Mouse (Mus musculus): ENCODE measurements at regions not wholly inside any gene's neighbourhood (a gene's known extent, or its start where the extent isn't known, plus 50 kb on each side); places are given as distances from the start of the nearest gene placed in this dataset.

DNA sequence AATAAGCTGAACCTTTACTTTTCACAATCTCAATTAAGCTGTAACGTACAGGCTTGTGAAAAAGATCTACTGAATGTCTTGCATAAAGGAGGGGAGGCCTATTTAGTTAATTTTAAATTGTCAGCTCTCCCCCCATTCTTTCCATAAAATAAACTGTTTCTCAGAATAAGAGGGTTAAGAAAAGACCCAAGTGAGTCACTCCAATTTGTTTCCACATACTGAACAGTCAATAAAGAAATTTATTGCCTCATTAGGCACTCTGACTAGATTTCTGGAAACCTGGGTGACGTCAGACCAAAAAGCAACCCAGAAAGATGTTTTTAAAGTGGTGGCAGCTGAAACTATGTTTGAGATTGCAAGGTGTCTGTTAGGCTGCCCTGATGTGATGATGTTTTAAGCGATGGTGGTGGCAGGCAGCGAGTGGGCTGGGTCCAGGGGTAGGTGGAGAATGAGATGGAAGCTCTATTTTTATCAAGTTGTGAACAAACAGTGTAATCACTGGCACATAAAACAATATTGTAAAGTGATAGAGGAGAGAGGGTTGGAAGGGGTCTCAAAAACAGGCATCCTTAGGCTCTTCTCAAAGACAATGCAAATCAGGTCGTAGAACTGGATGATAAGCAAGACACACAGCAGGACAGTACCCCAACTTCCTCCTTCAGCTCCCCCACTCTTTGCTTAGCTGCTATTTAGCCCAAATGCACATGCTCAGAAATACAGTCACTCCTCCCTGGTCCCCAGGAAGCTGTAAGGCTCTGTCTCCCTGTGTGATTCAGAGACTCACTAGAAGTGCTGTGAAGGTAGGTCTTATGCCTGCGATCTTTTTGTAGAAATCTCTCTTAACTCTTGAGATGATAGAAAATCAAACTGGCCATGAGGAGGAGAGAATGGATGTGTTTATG, 288.0 kb downstream of the Usp25 start:
- DNase-seq: no peak

DNA sequence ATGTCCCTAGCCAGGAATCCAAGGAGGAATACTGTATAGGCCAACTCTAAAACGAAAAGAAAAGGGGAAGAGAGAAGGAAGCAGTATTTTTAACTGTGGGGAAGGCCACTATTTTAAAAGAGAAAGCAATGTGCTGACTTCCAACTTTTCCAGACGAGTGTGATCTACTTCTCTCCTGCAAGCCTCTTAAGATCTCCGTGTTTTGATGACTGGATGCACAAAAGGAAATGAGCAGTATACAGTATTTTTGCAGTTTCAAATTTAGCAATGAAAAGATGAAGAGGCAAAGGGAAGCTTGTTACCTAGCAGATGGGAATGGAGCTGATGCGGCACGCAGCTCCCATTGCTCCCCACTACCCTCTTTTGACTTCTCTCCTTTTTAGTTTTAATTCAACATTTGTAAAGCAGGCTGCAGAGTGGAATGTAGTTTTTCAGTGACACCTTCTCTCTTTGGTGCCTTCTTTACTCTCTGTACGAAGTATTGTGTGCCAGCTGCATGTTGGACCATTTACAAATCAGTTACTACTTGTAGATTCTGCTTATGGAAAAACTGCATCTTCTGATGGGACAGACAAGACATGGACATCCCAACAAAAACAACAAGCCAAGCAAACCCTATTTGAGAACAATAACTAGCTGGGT, 287.2 kb downstream of the Usp25 start:
- DNase-seq: no peak

DNA sequence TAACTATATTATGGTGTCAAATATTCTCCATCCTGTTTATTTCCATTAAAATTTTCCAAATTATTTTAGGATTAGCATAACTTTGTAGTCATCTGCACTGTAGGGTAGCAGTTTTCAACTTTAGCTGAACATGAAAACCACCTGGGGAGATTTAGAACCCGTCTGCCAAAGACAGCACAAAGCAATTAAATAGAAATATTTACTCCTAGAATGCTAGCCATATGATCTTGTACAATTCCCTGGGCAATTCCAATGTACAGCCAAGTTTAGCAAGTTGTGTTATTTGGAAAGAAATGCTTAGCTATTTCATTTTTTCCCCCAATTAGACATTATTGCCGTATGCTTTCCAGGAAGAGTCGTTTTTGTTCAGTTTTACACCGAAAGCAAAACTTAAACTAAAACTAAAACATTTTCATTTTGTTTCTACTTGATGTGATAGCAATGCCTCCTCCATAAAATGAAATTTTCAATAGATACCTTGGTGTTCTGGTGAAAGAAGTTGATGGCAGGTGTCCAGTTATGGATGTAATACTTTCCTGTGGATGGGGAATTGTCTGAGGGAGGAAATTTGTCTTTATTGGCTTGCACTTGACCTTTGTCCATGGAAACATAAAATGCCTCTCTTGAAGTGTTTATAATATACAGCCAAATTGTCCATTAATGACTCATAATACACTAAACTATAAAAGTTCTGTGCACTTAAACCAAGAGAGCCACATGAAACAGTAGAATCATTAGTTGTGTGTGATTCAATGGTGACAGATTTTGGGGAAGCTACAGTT, 282.3 kb downstream of the Usp25 start:
- DNase-seq: no peak

DNA sequence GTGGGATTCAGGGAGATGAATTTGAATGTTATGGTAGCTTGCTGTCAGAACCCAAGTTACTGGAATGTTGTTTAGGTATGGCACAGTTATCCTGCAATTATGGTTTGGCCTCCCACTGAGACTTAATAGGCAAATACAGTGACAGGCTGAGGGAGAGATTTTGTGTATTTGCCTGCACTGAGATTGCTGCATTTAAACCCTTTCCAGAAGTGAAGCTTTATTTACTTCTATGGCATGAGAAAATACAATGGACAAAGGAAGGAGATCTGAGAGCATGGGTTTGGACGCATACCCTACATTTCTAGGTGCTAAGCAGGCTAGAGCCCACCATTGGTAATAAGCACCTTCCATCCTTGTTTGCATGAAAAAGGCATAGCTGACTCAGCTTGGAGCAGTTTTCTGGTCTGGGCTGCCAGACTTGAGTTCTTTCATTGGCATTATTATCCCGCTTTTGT, 278.8 kb downstream of the Usp25 start:
- no peak for DNase-seq

DNA sequence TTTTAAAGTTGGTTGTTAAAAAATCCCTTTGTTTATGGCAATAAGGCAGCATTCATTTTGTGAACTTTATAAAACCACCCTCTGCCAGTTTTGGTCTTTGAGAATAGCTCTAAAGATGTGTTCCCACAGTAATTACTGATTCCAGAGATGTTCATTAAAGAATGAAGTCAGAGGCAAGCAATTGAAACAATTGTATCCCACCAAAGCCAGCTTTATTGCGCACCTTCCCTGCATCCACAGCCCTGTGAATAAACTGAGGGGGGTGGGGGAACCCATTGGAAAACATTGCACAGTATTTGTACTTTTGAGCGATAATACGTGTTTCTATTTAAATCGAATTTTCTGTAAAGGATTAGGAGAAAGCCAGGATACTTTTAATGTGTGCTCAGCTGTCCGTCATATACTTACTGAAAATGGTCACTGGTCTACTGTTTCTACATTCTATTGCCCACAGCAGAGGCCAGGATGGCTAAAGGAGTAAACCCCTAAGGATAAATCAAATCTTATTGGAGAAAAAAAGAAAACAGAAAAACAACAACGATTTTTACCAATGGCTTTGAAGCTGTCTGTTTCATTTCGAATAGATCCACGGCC, 278.3 kb downstream of the Usp25 start:
- no peak for DNase-seq

DNA sequence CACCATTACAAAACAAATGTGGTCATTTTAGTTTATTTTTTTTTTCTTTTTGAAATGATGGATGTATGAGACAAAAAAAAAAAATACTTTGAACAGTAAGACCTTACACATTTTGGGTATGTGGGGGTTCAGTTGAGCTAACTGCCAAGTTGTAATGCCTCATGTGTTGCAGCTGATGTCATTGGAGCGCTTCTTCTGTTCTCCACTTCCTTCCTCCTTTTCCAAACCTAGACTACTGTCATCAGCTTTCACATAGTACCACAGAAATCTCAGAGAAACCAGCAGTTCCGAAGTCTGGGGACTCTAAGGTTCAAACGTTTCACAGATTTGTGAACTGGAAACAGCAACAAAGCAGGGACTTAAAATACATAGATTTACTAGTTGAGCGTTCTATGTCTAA, 270.7 kb downstream of the Usp25 start:
- DNase-seq: no peak

DNA sequence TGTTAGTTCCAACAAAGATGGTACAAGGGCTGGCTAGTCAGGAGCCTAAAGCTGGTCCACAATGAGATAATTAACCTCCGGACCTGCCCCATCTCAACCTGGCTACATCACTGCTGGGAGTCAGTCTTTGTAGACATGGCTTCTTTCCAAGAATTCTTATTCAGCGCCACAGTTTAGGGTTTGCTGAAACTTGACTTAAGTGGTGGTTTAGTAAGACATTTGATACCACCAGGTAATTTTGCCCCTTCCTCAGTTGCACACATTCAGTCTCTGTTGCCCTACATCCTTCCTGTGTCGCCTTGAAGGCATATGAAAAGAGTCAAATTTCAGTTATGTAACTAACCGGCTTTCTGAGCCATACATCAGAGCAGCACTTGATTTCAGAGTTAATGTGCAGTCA, 266.4 kb downstream of the Usp25 start:
- no peak for DNase-seq

DNA sequence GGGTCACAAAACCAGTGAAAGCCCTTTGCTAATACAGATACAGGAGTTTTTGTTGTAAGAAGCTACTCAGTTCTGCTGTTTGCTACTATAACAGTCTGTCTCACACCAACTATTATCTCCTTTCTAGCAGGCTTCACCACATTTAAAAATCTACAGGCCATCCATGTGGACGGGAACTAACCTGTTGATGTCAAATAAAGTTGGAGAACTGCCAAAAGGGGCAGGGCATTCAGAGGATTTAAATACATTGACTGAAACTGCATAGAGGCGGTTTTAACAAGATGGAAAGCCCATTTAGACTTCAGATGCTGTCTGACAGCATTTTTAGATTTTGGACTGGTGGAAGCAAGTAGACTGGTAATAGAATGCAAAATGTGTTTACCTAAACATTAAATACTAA, 266.0 kb downstream of the Usp25 start:
- DNase-seq: no peak

DNA sequence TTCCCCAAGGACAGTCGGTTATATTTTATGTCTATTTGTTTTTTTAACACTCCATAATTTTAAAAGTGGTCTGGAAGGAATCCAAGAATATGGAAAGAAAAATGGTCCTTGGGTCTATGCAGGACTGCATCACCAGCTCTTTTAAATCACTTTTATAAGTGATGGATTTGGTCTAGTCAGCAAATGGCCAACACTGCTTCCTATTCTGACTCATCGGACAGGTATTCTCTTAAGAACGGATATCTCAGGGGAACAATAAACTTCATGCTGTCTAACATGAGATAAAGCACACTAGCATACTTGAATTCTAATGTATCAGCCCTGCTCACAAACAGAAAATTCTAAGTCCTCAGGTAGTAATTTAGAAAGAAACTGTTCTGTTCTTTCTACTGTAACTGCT, 259.8 kb downstream of the Usp25 start:
- no peak for DNase-seq

DNA sequence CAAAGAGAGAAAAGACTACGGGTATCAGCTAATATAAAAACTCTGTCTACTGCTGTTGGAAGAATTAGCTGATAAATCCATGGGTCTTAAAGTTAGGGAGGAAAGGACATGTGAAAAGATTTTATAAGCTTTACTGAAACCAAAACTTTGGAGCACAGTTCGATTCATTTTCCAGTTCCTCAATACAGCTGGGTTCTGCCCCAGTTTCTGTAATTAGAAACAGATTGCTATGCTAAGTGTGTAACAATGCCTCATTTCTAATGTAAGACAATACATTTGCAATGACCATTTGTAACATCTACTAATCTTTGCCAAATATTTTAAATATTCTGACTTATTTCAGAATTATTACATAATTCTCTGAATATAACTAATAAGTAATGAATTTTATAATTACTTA, 255.4 kb downstream of the Usp25 start:
- no peak for DNase-seq

DNA sequence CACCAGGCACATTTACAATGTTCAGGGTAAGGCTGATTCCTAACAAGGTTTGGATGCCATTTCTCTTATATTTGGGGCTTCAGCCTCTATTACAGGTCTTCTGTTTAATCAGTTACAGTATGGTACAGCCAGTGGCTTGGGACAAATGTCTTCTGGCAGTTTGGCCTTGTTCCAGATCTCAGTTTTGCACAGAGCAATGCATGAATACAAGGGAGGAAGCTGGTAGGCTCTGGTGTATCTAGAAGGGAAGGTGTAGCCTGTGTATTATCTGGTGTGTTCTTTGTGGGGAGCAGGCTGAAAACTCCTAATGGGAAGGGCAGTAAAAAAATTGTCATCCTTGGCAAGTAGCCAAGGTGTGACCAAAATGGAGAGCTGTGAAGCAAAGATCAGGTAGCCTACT, 254.2 kb downstream of the Usp25 start:
- no peak for DNase-seq

DNA sequence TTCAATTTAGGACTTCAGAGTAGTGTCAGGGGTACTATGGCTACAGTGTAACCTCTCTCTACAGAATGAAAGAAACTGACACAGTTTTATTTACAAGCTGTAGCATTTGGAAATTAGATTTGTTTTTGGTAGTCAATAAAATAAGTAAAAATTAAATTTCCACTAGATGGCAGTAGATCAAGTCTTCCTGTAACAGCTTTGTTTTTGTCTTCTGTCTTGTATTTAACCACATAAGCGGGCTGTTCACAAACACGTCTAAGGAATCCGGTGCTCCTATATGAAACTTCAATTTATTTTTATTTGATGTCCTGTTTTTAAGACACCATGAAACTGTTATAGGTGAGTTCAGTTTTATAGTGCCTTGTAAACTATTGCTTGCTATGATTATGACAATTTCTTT, 238.8 kb downstream of the Usp25 start:
- no peak for DNase-seq

DNA sequence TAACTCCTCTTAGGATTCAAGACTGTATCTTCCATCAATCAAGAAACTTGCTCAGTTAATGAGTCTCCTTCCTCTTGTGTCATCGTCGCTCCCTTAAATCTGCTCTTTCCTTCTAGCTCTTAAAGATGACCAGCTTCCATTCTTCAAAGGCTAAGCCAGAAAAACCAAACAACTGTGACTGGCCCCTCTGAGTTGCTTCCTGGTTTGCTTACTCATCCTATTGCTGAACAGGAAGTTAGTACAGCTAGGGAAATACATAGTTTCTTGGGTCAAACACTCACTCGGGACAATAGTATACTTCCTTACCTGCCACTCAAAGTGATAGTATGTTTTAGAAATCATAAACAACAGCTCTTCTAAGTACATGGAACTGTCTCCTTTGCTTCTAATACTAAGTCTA, 237.9 kb downstream of the Usp25 start:
- no peak for DNase-seq

DNA sequence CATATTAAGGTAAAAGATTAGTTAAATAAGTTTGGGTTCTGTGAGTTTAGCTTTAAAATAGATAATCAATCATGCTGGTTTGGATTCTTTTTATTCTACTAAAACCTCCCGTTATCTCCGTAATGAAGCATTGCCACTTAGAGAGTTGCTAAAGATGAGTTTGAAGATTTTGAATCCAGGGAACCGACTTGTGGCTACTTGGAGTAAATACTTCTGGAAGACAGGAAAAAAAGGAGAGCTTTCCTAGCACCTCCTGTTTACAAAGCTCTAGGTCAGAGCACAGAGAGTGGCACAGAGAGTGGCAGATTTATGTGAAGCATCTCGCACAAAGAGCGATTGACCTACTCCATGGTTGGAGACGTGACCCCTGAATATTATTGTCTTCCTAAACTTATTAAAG, 227.4 kb downstream of the Usp25 start:
- no peak for DNase-seq

DNA sequence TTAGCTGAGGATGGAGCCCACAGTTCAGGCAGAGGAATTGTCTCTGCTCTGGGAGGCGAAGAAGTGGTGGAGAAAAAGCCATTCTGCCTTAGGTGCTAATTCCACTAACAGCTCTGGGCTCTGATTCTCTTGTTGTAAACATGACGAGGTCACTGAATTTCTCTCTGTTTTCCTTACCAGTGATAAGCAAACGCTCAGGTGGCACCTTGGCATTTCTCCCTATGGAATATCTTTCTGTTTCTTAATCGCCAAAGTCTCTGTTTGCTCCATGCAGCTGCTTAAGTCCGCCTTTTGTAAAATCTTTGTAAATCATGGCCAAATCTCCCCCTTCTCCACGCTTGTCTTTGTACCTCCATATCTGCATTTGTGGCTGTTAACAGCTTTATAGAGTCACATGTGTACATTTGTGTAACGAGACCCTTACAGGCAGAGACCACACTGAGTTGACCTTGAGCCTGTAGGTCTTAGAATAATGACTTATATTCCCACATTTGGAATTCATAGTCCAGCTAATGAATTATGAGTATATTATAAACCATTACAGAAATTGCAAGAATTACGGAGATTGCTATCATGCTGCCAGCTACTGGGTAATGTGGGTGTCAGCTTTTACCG, 225.8 kb downstream of the Usp25 start:
- DNase-seq: no peak

DNA sequence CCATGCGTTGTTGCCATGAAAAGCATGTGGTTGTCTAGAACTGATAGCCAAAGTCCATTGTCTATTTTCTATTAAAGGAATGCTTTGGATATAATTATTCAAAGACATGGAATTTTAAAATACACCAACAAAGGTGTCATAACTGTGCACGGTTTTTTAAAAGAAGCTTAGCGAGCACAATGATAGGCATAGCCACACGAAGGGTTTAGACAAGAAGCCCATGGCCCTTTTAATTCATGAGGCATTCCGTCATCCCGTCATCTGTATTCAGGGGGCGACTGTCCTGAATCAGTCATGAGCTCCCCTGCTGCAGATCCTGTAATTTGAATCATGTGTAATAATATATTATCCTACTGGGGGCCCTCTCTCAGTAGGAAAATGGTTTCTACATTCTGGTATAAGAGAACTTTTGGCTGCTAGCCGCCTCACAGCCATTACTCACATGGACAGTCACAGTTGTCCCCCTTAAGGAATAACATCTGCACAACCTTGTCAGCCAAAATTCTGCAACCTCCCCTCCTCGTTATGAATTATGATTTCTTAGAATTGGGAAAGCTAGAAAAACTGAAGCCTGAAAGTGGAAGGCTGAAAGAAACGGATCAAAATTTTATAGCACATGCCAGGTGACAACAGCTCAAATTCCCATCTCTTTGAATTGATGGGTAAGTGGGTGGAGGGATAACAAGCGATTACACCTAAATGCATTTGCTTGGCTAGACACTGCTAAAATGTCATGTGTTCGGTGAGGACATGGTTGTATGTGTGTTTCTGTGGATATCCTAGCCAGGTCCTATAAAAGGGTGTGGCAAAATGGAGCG, 225.1 kb downstream of the Usp25 start:
- no peak for DNase-seq

DNA sequence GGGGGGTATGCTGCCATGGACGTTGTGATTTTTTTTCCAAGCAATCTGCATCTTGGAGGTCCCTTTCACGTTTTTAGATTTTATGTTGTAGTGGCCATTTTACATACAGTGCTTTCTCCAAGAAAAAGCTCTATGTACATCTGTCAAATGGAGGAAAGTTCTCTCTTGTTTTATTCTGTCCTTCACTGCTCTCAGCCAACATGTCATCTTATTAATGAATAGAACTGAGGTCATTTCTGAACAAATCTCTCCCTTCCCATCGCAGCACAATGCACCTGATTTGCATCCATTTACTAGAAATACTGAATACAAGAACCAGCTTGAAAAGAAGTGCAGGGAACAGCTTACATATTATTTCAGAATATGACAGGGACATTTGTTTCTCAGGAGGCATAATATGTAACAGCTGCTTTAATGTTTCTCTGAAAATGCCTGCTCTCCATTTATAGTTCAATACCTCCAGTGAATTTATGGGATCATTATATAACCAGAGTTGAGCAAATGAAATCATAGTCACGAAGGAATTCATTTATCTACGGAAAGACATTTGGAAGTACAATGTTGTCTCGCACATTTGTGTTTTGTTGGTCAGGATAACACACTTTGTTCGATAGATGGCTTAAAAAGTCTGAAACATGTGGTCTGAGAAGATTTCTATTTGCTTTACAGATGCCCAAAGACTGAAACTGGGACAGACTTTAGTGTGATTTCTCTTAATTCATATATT, 224.3 kb downstream of the Usp25 start:
- no peak for DNase-seq

DNA sequence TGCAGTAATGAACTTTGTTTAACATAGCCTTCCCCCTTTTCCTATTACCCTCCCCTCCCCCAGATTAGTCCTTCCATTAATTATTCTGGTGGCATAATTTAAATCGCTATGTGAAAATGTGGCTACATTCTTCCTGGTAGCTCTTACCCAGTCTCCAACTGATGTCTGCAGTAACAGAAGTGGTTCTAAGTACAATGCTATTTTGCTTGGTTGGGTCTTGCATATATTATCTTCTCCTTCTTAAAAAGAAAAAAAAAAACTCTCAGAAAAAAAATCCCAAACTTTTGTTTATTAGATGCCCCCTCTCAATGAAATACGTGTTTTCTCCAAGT, 223.7 kb downstream of the Usp25 start:
- no peak for DNase-seq

DNA sequence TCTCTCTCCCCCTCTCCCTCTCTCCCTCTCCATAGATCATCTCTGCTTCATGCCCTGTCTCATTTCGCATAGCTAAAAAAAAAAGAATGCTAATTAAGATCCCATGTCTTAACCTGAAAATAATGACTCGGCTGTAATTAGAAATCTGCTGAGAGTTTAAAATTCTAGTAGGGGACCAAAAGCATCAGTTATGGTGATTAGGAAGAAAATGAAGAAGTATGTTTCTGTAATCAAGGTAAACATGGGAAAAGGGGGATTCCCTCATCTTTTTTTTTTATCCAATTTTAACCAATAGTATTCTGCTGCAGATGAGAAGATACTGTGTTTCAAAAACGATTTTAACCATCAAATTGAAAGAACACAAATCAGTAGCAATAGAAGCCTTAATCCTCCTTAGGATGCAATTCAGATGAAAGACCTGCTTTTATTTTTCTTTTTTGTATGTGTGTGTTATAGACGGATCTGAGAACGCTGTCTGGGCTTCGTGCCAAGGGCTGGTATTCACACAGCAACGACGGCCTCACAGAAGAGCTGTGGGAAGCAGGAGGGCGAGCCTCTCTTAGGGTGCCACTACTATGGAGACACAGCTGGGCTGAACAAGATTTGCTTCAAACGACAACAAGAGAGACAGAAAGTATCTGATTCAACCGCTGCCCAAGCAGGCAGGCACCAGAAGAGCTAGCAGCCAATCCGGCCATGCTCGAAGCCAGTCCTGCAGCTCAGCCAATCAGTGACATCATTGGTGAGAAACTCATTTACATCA, 223.2 kb downstream of the Usp25 start:
- no peak for DNase-seq

DNA sequence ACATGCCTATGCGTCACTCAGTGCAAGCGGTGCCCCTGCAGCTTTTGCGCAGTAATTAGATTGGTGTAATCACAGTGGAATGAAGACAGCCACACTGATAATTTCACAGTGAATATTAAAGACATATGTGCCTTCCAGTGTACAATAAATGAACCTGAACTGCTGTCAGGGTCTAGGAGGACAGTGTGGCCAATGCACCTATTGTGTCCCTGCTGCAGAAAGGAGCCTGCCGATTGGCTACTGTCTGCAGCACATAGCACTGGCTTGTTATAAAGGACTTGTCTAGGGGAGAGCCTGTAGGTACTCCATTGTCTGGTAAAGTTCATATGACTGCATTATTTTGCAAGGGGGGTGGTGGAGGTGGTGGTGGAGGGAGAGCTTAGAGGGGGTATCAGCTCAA, 222.5 kb downstream of the Usp25 start:
- no peak for DNase-seq

DNA sequence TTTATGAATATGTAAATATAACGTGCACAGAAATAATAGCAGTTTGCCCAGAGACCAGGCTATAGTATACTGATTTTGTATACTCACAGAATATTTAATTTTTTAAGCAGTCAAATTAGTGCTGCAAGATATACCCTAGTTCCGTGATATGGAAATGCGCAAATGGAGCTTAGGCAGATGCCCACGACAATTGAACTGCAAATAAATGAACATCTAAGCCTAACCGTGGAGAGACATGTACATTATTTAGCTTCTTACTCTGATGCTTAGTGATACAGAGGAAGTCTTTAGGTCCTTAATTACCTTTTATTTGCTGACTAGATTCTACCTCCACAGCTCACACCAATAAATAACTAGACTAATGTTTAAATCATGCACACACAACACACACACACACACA, 221.9 kb downstream of the Usp25 start:
- DNase-seq: no peak

All from thymus, postnatal 36 days (tissue).